Mouse (Mus musculus) olfactory bulb, adult 2 months (tissue): Measurements from ENCODE around the gene D430041D05Rik.

Experiments used
- CTCF ChIP-seq: fragments of 200-500 bp; IDR thresholded peaks from 2 replicates; pipeline ENCODE4 v1.5.1; 2012; ENCODE audit warnings: low read depth, mild to moderate bottlenecking, low read length, moderate library complexity; ENCODE audit not compliant: insufficient read depth
- POLR2A ChIP-seq: fragments of 200-500 bp; IDR thresholded peaks from 2 replicates; pipeline ENCODE4 v1.6.1; 2012; ENCODE audit warnings: mild to moderate bottlenecking, low read depth, low read length, moderate library complexity; ENCODE audit not compliant: insufficient read depth

DNA sequence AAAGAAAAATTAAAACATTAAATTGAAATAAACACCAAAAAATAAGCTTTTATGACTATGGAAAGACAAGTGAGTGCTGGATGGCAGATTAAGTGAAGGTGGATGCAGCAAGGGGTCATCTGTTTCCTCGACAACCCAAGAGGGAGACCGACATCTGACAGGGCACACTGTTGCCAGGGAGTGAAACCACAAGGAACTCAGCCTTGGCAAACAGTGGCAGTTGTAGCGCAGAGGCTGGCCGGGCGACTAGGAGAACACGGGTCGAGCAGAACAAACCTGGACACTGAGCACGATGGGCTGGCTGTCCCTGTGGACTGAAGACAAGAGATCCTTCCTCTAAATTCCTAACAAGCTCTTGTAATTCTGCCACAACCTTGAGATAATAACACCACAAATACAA, 94.3 kb downstream of the D430041D05Rik start:
- TF ChIP-seq CTCF (no peak), POLR2A (no peak)
